Mouse (Mus musculus) CH12.LX (cell line): Measurements from ENCODE around the gene Col6a2.

Source experiments
- BHLHE40 ChIP-seq: IDR thresholded peaks from 2 replicates; pipeline ENCODE4 v1.6.1; 2011; ENCODE audit warnings: mild to moderate bottlenecking, low read depth, low read length, improper control_type of control experiment
- CHD2 ChIP-seq: IDR thresholded peaks from 2 replicates; pipeline ENCODE4 v1.6.1; 2011; ENCODE audit warnings: low read length, improper control_type of control experiment
- CTCF ChIP-seq, 2 experiments: IDR thresholded peaks in 1 of 2; conservative IDR thresholded peaks in 1 of 2; 2 replicates each; pipeline ENCODE4 v1.5.1; 2011 to 2012; ENCODE audit warnings: low read depth in 2 of 2, low read length in 2 of 2, improper control_type of control experiment in 1 of 2, inconsistent platforms in 1 of 2, mild to moderate bottlenecking in 1 of 2, moderate library complexity in 1 of 2
- EP300 ChIP-seq: IDR thresholded peaks from 2 replicates; pipeline ENCODE4 v1.6.1; 2011; ENCODE audit warnings: low read length, improper control_type of control experiment
- JUND ChIP-seq: conservative IDR thresholded peaks from 2 replicates; pipeline ENCODE4 v1.6.1; 2011; ENCODE audit warnings: low read depth, low read length, improper control_type of control experiment
- MAFK ChIP-seq: IDR thresholded peaks from 2 replicates; pipeline ENCODE4 v1.6.1; 2011; ENCODE audit warnings: low read length, improper control_type of control experiment; ENCODE audit not compliant: insufficient replicate concordance
- MAX ChIP-seq: IDR thresholded peaks from 2 replicates; pipeline ENCODE4 v1.6.1; 2011; ENCODE audit warnings: low read length, improper control_type of control experiment
- MEF2A ChIP-seq: IDR thresholded peaks from 2 replicates; pipeline ENCODE4 v1.6.1; 2014; ENCODE audit warnings: low read depth, mild to moderate bottlenecking, inconsistent platforms, low read length, improper control_type of control experiment, borderline replicate concordance
- MYC ChIP-seq: IDR thresholded peaks from 2 replicates; pipeline ENCODE4 v1.6.1; 2011; ENCODE audit warnings: low read depth, mild to moderate bottlenecking, improper control_type of control experiment, low read length
- POLR2A ChIP-seq: IDR thresholded peaks from 2 replicates; pipeline ENCODE4 v1.6.1; 2011; ENCODE audit warnings: low read depth, mild to moderate bottlenecking, improper control_type of control experiment, low read length
- POLR2AphosphoS2 ChIP-seq: IDR thresholded peaks from 2 replicates; pipeline ENCODE4 v1.6.1; 2011; ENCODE audit warnings: low read depth, low read length, improper control_type of control experiment
- UBTF ChIP-seq: IDR thresholded peaks from 2 replicates; pipeline ENCODE4 v1.6.1; 2012; ENCODE audit warnings: low read depth, mild to moderate bottlenecking, inconsistent platforms, low read length, improper control_type of control experiment, moderate library complexity
- ZC3H11A ChIP-seq: IDR thresholded peaks from 2 replicates; pipeline ENCODE4 v1.6.1; 2012; ENCODE audit warnings: low read depth, mild to moderate bottlenecking, inconsistent platforms, low read length, improper control_type of control experiment
- ZNF384 ChIP-seq: IDR thresholded peaks from 2 replicates; pipeline ENCODE4 v1.6.1; 2012; ENCODE audit warnings: low read depth, low read length, improper control_type of control experiment, inconsistent platforms

GRCm38 (mm10) chr10:76571070-76571469, 52.4 kb downstream of the Col6a2 start:
- TF ChIP-seq EP300 (no peak), CTCF (conservative IDR thresholded peaks at IDR 0.05 in 1 of 2, IDR thresholded peaks at IDR 0.05 in 1 of 2; ENCODE audit: low read depth in 2 of 2, low read length in 2 of 2) (no peak), BHLHE40 (no peak), POLR2A (no peak), MAFK (no peak), UBTF (no peak), POLR2AphosphoS2 (no peak), JUND (no peak), MEF2A (no peak), ZC3H11A (no peak), ZNF384 (no peak), MYC (no peak), CHD2 (no peak), MAX (no peak)
